Mouse (Mus musculus): ENCODE measurements around the gene Man2c1.

- TF ChIP-seq CTCF (IDR thresholded peaks at IDR 0.05; ENCODE audit: low read depth, low read length) (no peak), POLR2A (IDR thresholded peaks at IDR 0.05; ENCODE audit: extremely low read depth, insufficient read depth, low read length) (no peak)
Measured at GRCm38 (mm10) chr9:57138507-57138906, 8.0 kb downstream of the Man2c1 start.

Data from liver, adult 2 months (tissue).